Mouse (Mus musculus): Measurements from ENCODE around the gene Slco2a1. TPM values are rescaled to one million over a fixed set of nuclear protein-coding genes. Genes with fewer than 3 reads are reported as not detected.

Slco2a1 gene
- polyA plus RNA-seq, 1 experiment from 2014 or later = 4.0 TPM

DNA sequence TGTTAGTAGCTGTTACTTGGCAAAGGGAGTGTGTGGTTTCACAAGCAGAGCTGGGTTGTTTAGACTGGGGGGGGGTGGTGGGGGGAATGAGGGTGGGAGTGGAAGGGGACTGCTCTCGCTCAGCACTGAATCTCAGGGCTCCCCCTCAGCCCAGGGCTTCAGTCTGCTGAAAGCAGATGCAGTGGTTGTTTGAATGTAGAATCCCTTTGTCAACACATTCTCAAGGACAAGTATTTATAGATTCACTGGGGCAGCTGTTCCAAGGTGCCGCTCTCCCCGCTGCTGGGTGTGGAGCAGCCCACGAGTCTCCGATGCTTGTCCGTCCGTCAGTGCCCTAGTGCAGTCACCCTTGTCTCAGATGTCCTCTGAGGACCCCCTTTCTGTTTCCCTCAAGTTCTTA lies 152.8 kb downstream of the Slco2a1 start:
- 65% methylated on average over 7 of the region's 7 CpGs for WGBS

DNA sequence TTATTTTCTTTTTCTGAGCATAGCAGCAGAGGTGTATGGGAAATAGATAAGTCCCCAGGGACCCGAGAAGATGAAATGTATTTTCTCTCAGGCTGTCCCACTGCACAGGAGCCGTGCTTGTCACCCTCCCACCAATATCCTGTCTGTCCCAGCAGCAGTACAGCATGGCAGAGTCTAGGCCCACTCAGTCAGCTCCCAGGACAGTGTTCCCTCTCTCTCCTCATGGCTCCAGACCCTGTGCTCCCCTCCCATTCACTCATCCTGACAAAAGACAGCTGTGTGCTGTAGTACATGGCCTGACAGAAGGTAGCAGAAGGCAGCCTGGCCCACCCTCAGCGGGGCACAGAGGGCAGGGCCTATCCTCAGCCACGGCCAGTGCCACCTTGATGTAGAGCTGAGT lies 155.4 kb downstream of the Slco2a1 start:
- H3K9me3 ChIP-seq (ENCODE audit: control insufficient read depth, low read length) = no peaks in the 10 kb centered on the region
- no peak overlapping the region for H3K4me2 ChIP-seq (replicated peaks; ENCODE audit: low read depth, low read length)
- H3K4me3 ChIP-seq (ENCODE audit: low read length) = no peak overlapping the region
- ATAC-seq (ENCODE audit: low FRiP score, low TSS enrichment) = peak; percentile 59; the same call in 1 of the 2 replicates
- no peaks in the 10 kb centered on the region for H3K36me3 ChIP-seq (ENCODE audit: control insufficient read depth, insufficient read depth, low read length)
- 35% methylated on average over 4 of the region's 4 CpGs for WGBS
- no peak overlapping the region for H3K9ac ChIP-seq (ENCODE audit: low read depth, low read length)
- no peaks in the 10 kb centered on the region for H3K27me3 ChIP-seq (ENCODE audit: control insufficient read depth, insufficient read depth, low read length)
- H3K4me1 ChIP-seq (ENCODE audit: control insufficient read depth, insufficient read depth, low read length) = no peaks in the 10 kb centered on the region
- H3K27ac ChIP-seq (ENCODE audit: low read depth, low read length) = no peak overlapping the region

More for the DNA sequence above, 152.8 kb downstream of the Slco2a1 start:
- no peaks in the 10 kb centered on the region for H3K27me3 ChIP-seq (ENCODE audit: control insufficient read depth, insufficient read depth, low read length)
- no peak for ATAC-seq (ENCODE audit: low FRiP score, low TSS enrichment)
- no peaks in the 10 kb centered on the region for H3K36me3 ChIP-seq (ENCODE audit: control insufficient read depth, insufficient read depth, low read length)
- H3K9me3 ChIP-seq (ENCODE audit: control insufficient read depth, low read length) = no peaks in the 10 kb centered on the region
- H3K4me2 ChIP-seq (replicated peaks; ENCODE audit: low read depth, low read length) = no peak overlapping the region
- no peak overlapping the region for H3K9ac ChIP-seq (ENCODE audit: low read depth, low read length)
- no peak overlapping the region for H3K27ac ChIP-seq (ENCODE audit: low read depth, low read length)
- H3K4me3 ChIP-seq (ENCODE audit: low read length) = no peak overlapping the region
- no peaks in the 10 kb centered on the region for H3K4me1 ChIP-seq (ENCODE audit: control insufficient read depth, insufficient read depth, low read length)

DNA sequence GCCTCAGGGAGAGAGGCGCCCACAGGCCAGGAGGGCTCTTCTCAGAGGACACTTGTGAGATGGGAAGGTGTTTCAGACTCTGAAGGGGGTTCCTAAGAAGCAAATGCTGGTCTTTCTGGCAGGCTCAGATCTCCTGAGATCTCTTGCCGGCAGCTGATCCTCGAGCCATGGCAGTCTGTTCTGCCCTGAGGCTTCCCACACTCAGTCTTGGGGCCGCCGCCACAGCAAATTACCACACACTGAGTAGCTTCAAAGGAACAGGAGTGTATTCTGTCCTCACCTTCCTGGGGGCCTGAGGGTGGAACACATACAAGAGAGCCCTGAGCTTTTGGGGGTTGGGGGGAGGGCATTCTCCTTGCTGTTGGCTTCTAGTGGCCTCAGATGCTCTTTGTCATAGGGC lies 156.8 kb downstream of the Slco2a1 start:
- no peak overlapping the region for H3K4me2 ChIP-seq (replicated peaks; ENCODE audit: low read depth, low read length)
- H3K27ac ChIP-seq (ENCODE audit: low read depth, low read length) = no peak overlapping the region
- no peaks in the 10 kb centered on the region for H3K9me3 ChIP-seq (ENCODE audit: control insufficient read depth, low read length)
- no peak overlapping the region for H3K9ac ChIP-seq (ENCODE audit: low read depth, low read length)
- H3K36me3 ChIP-seq (ENCODE audit: control insufficient read depth, insufficient read depth, low read length) = no peaks in the 10 kb centered on the region
- 38% methylated on average over 5 of the region's 5 CpGs for WGBS
- no peak for ATAC-seq (ENCODE audit: low FRiP score, low TSS enrichment)
- no peak overlapping the region for H3K4me3 ChIP-seq (ENCODE audit: low read length)
- H3K4me1 ChIP-seq (ENCODE audit: control insufficient read depth, insufficient read depth, low read length) = no peaks in the 10 kb centered on the region
- H3K27me3 ChIP-seq (ENCODE audit: control insufficient read depth, insufficient read depth, low read length) = no peaks in the 10 kb centered on the region

Other genes with a start within 250 kb of the Slco2a1 start
- 29.9 and 32.7 TPM in 2 replicates for gene Ryk, start 153.8 kb upstream of the Slco2a1 start, polyA plus RNA-seq (2014; fragmentation: Nextera tagmentation; extraction: Ambion mirVana)
- 3.1 and 3.5 TPM in 2 replicates for gene Rab6b, start 123.1 kb downstream of the Slco2a1 start, polyA plus RNA-seq (2014; fragmentation: Nextera tagmentation; extraction: Ambion mirVana)
- 48.0 and 63.6 TPM in 2 replicates for gene Srprb, start 213.4 kb downstream of the Slco2a1 start, polyA plus RNA-seq (2014; fragmentation: Nextera tagmentation; extraction: Ambion mirVana)
- gene Gm20425, start 241.6 kb downstream of the Slco2a1 start, polyA plus RNA-seq (2014; fragmentation: Nextera tagmentation; extraction: Ambion mirVana) = 1.4 TPM in 1 of 2 replicates, not detected in the other
- 12.8 and 17.2 TPM in 2 replicates for gene Trf, start 241.7 kb downstream of the Slco2a1 start, polyA plus RNA-seq (2014; fragmentation: Nextera tagmentation; extraction: Ambion mirVana)

Data from kidney, embryonic 14.5 days (tissue).